Mouse (Mus musculus) left cerebral cortex, postnatal 14 days (tissue): ENCODE measurements around the gene Noto. TPM values are rescaled to one million over a fixed set of nuclear protein-coding genes. Genes with fewer than 3 reads are reported as not detected.

Source experiments
- DNase-seq, 2 experiments: peaks; one replicate each; pipeline ENCODE4 v3.0.0; 2021 to 2022; ENCODE audit warnings: low spot score in 2 of 2, mixed read lengths in 1 of 2
- intact Hi-C: fragments of 180-260 bp; cut with DNase I; formaldehyde crosslinking; loops from one replicate; pipeline ENCODE4 v1.15.1; 2025
- long read RNA-seq, 2 experiments: library from polyadenylated mRNA; stranded (forward); transcript quantifications; one replicate each; pipeline ENCODE4 v2.0.0; 2021
- total RNA-seq, 2 experiments: library from RNA; stranded (reverse); gene quantifications; 2 replicates each; pipeline ENCODE4 v1.2.3; 2021

Noto gene
- not detected for total RNA-seq
- long read RNA-seq, experiment 1 = 0 reads
- long read RNA-seq, experiment 2 = 0 reads

- DNase-seq = no peak
- intact Hi-C loops = no loop called here
These were observed at the start of gene Noto for GRCm38 (mm10) chr6:85423836-85424379. Gene Noto (plus strand): TSS chr6:85423886.

DNA sequence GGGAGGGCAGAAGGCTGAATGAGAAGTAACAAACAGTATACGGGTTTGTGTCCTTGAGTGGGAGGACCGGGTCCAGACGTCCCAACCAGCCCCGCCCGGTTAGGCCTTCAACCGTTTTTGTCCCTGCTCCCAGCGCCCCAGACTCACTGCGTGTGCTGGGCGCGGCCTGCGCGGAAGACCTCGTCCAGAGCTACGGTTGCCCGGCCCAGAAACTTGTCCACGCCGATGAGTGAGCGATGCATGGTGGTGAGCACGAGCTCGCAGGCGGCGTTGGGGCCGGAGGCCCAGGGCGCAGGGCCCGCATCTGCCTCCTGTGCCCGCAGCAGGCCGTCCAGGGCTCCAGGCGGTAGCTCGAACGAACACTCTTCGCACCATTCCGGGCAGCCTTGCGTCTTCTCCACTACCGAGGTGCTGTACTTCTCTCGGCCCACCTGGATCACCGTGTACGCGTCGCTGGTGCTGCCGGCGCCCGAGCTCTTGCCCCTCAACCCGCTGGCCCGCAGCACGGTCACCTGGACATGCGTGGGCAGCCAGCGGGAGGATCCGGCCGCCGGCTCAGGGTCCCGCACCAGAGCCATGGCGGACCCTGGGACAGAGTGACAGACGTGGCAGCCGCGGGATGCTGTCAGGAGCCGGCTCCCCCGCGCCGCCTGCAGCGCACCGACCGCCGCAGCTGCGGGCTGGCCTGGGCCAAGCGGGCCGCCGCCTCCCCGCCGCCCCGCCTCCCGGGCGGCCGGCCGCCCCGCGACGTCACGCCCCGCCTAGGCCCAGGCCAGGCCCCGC lies 49.5 kb upstream of the Noto start, which contains the start of gene Rab11fip5:
TSS of gene Rab11fip5 (minus strand) at position 684 of the 783 bp plus-strand sequence.
- DNase-seq = peak; percentile 18 to 20
- intact Hi-C loops = no loop called here

DNA sequence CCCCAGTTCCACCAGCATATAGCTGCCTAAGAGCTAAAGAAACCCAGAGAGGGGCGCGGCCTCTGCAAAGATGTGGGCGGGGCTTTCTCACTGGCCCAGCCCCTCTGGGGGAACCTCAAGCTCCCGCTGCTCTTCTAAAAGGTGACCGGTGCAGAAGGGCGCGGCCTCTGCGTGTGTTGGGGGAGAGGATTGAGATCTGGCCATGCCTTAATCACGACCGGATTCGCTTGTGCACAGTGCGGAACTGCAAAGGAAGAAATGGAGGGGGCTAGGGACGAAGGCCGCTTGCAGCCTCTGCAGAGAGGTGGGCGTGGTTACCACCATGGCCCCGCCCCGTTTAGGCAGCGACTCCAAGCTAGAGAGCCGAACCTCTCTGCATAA lies 49.0 kb upstream of the Noto start:
- DNase-seq = peak; percentile 93 to 96
- intact Hi-C loops = no loop called here

DNA sequence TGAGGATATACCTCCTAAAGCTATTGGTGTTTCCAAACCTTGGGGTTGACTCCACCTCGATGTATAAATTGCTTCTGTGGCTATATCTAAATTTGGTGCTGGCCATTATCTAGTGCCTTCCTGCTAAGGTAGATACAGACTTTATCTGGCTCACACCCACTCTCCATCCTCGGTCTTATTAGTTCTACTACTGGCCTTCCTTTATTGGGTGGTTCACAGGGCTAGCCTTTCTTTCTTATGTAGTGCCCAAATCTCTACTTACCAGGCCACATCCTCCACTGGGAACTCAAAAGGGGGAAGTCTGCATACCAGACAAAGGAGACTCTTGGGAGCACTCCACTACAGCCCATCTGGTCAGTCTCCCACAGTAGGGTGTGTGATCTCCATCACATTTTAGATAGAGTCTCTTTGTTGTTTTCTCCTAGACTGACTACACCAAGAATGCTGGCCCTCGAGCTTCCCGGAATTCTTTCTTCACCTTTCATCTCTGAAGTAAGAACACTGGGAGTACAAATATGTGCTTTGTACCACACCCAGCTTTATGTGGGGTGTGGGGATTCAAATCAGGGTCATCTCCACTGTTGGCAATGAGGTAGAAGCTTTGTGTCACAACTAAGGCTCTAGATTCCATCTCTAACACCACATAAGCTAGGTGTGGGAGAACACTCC lies 46.5 kb upstream of the Noto start:
- DNase-seq = no peak
- intact Hi-C loops = no loop called here

DNA sequence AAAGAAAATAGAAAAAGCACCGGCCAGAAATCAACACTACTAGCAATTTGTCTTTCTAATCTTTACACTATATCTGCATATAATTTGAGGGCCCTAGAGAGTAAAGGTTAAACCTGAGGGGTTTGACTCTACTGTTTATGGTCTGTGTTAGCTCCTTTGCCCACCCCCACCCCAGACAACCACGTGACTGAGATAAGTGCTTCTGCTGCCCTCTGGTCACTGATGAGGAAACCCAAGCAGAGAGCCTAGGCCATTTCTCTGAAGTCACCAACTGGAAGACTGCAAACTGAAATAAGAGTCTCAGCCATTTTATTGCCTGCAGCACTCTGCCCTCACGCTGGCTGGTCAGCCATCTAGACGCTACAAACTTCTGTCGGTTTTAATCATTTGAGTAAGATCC lies 45.8 kb upstream of the Noto start:
- intact Hi-C loops = no loop called here
- DNase-seq = no peak

- intact Hi-C loops = no loop called here
- DNase-seq = no peak
These were observed 45.1 kb upstream of the Noto start for GRCm38 (mm10) chr6:85378629-85379028.

GRCm38 (mm10) chr6:85380201-85380900 lies 43.3 kb upstream of the Noto start:
- DNase-seq = peak; percentile 85 to 89
- intact Hi-C loops = loop anchor here (5.0 kb wide), 1 partner anchor 33 kb away; no protein-coding TSS in a partner anchor

DNA sequence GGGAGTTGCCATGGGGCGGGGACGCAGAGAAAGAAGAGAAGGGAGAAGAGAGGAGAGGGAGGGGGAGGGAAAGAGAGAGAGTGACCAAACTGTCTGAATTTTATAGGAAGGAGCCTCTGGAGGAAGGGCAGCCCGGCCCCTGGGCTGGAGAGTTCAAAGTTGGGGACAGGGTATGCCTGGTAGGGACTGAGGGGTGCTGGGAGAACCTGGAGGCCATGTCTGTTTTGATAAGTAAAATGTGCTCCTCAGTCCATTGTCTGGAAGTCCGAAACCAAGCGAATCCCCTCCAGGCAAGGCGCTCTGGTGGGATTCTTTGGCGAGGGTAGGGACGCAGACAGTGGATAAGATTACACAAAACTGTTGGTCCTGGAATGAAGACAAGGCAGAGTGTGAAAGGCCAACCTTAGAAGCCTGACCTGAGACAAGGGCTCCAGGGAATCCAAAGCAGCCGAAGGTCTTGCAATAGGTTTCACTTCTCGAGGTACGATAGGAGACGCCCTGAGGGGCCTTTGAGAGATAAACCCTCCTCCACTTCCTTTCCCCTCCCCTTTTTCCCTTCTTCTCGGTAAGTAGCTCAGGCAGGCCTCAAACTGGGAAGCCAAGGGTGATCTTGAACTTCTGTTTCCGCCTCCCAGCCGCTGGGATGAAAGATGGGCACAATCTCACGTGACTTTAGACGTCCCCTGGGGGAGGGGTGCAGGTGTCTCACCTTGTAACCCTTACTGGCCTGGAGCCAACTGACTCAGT lies 42.6 kb upstream of the Noto start:
- no peak for DNase-seq
- intact Hi-C loops = loop anchor here (5.0 kb wide), 1 partner anchor 34 kb away; no protein-coding TSS in a partner anchor

GRCm38 (mm10) chr6:85381648-85382020 lies 42.1 kb upstream of the Noto start:
- intact Hi-C loops = loop anchor here (5.0 kb wide), 1 partner anchor 34 kb away; no protein-coding TSS in a partner anchor
- no peak for DNase-seq

GRCm38 (mm10) chr6:85382791-85383190 lies 40.9 kb upstream of the Noto start:
- DNase-seq = no peak
- intact Hi-C loops = loop anchor here (5.0 kb wide), 1 partner anchor 35 kb away; no protein-coding TSS in a partner anchor

DNA sequence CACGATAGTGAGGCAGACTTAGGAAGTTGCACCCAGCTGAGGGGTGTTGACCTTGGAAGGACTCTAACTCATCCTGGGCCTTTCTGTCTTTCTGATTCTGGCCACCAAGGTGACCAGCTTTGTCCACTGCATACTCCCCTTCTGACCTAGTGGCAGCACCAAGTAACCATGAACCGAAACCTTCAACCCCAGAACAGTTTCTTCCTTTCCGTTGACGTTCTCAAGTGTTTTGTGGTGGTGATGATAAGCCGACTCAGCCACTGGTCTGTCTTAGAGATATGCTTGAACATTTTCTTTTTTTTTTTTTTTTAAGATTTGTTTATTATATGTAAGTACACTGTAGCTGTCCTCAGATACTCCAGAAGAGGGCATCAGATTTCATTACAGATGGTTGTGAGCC lies 35.1 kb upstream of the Noto start:
- intact Hi-C loops = no loop called here
- DNase-seq = no peak

GRCm38 (mm10) chr6:85391803-85392202 lies 31.9 kb upstream of the Noto start:
- DNase-seq = peak; percentile 47 to 78
- intact Hi-C loops = loop anchor here (5.0 kb wide), 1 partner anchor 230 kb away; no protein-coding TSS in a partner anchor

DNA sequence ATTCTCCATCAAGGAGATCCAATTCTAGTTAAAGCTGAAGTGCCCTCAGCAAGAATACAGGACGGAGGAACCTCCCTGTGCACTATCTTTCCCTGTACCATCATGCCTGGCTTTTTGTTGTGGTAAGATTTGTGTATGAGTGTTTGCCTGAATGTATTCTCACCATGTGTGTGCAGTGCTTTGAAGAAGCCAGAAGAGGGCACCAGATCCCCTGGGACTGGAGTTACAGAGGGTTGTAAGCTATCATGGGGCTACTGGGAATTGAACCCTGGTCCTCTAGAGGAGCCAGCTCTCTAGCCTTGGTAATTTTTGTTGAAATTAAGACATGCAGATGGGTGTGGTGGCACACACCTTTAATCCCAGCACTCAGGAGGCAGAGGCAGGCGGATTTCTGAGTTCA lies 28.3 kb upstream of the Noto start:
- DNase-seq = no peak
- intact Hi-C loops = no loop called here

DNA sequence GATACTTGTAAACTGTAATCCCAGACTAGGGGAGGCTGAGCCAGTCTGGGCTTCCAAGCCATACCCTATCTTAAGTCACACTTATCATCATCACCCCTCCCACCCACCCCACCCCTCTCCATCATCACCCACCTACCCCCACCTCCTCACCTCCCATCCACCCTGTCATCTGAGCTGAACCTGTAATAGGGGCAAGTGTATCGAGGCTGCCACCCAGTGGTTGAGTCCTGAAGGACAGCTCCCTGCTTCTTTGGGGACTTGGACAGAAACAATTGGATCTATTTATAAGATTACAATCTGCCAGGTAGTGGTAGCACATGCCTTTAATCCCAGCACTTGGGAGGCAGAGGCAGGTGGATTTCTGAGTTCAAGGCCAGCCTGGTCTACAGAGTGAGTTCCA lies 26.5 kb upstream of the Noto start:
- intact Hi-C loops = no loop called here
- DNase-seq = peak; percentile 15 to 45

DNA sequence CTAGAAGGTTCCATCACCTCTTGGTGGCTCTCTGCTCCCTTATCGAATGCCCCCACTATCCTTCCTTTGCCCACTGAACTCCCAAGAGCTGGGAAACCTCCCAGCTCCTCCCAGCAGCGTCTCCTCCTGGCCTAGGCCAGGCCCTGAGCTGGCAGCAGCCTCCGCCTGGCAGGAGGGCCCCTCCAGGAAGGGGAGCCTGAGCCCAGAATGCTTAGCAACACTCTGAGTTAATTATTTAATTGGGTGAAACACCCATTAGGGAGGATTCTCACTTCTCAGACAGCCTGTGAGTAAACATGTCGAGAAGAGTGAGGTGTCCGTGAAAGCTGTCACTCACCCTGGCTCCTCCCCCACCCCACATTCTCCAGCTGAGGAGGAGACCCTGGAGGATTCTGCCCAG lies 24.0 kb upstream of the Noto start:
- DNase-seq = no peak
- intact Hi-C loops = no loop called here

DNA sequence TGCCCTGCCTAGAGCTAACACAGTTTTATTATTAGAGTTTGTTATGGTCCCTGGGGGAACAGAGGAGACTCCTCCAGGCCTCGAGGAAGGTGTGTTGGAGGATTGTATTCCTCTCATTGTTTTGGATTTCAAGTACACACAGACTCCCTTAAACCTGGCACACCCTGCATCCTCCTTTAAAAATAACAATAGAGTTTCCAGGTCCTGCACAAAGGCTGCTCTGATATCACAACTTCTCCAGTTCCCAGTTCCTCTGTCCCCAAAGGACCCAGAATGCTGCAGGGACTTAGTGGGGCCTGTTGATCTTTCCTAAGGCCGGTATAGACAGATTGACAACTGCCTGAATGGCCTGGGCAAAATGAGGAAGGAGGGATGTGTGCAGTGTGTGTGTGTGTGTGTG lies 21.1 kb upstream of the Noto start:
- intact Hi-C loops = no loop called here
- no peak for DNase-seq

GRCm38 (mm10) chr6:85403039-85403438 lies 20.6 kb upstream of the Noto start:
- intact Hi-C loops = no loop called here
- DNase-seq = no peak

GRCm38 (mm10) chr6:85409003-85409402 lies 14.7 kb upstream of the Noto start:
- intact Hi-C loops = no loop called here
- no peak for DNase-seq

DNA sequence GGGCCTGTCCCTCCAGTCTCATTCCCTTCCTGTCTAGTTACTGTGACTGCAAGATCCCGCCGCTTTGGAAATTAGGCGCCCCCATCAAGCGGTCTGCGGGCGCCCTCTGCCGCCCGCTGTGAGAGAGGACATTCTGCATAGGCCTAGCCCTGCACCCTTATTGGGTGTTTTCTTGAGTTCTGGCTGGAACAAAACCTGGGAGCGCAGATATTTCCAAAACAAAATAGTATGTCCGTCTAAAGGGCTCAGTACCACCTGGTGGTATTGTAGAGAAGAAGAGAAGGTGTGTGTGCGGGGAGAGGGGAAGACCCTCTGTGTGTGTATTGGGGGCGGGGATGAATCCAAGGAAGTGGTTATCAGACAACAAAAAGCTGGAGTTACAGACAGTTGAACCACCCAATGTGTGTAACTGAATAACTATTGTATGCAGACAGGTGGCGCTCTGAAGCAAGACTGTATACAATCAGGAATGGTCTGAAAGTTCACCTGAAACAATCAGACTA lies 12.9 kb upstream of the Noto start:
- intact Hi-C loops = loop anchor here (1.0 kb wide), 1 partner anchor 251 kb away; no protein-coding TSS in a partner anchor
- peak; percentile 47 to 56 for DNase-seq
